24 mouse cellular contexts compared by ENCODE assay signal in the genomic region with DNA sequence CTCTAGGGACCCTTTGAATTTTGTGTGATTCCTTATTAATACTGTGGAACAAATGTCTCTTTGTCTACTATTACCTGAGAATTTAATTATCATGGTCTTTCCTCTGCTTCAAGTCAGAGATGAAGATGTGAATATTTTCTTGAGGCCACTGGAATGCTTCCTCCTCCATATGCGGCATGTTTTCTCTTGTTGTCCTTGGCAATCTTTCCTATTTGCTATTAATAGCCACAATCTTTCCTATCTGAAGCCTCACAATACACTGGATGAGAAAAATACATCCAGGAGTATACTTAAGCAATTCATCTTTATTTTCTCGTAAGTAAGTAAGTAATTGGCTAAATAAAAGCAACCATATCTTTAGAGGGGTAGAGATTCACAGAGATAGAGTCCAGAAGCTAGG.
"Had no signal": no experiment of that assay in that cellular context is flagged by ENCODE, and none has a peak within 500 bp of the region (broad histone marks: within the 10 kb centered on the region; RNA-seq: fewer than 3 reads in every experiment).

No protein-coding gene starts in this region.

- H3K4me1 ChIP-seq: embryonic facial prominence, embryonic 10.5 days; embryonic facial prominence, embryonic 12.5 days; embryonic facial prominence, embryonic 13.5 days; embryonic facial prominence, embryonic 15.5 days had no signal

- DNase-seq: cerebellum, adult 9-11 months; cerebellum, postnatal 25 days; cerebellum, postnatal 36 days; embryo, embryonic 11 days; forebrain, postnatal 0 days; gastrocnemius, adult 2 months; gastrocnemius, postnatal 10 days; gastrocnemius, postnatal 14 days; gastrocnemius, postnatal 25 days; gastrocnemius, postnatal 36 days; heart, adult 11 months; heart, adult 18-20 months; heart, adult 2 months had no signal

- H3K4me3 ChIP-seq: embryonic facial prominence, embryonic 10.5 days; embryonic facial prominence, embryonic 12.5 days; embryonic facial prominence, embryonic 13.5 days; embryonic facial prominence, embryonic 15.5 days; erythroblast, embryonic 14.5 days; forebrain, embryonic 10.5 days; forebrain, embryonic 12.5 days; forebrain, embryonic 13.5 days; forebrain, embryonic 15.5 days; gastrocnemius, adult 2 months; heart, adult 2 months had no signal

- H3K27ac ChIP-seq: embryonic facial prominence, embryonic 10.5 days; embryonic facial prominence, embryonic 12.5 days; embryonic facial prominence, embryonic 13.5 days; embryonic facial prominence, embryonic 15.5 days; forebrain, embryonic 10.5 days; forebrain, embryonic 12.5 days; forebrain, embryonic 13.5 days; forebrain, embryonic 15.5 days; gastrocnemius, adult 2 months; heart, adult 2 months had no signal

- H3K4me2 ChIP-seq: embryonic facial prominence, embryonic 12.5 days; embryonic facial prominence, embryonic 13.5 days; embryonic facial prominence, embryonic 15.5 days; forebrain, embryonic 12.5 days; forebrain, embryonic 13.5 days; forebrain, embryonic 15.5 days had no signal

- ATAC-seq: forebrain, embryonic 13.5 days; forebrain, embryonic 14.5 days; forebrain, embryonic 15.5 days; forebrain, embryonic 16.5 days; forebrain, postnatal 0 days had no signal

- H3K36me3 ChIP-seq: embryonic facial prominence, embryonic 10.5 days; embryonic facial prominence, embryonic 12.5 days; embryonic facial prominence, embryonic 13.5 days; embryonic facial prominence, embryonic 15.5 days; forebrain, embryonic 10.5 days; forebrain, embryonic 12.5 days; forebrain, embryonic 15.5 days had no signal

- H3K9ac ChIP-seq: embryonic facial prominence, embryonic 12.5 days; embryonic facial prominence, embryonic 13.5 days; embryonic facial prominence, embryonic 15.5 days; forebrain, embryonic 12.5 days; forebrain, embryonic 13.5 days; forebrain, embryonic 15.5 days; forebrain, postnatal 0 days had no signal

- H3K9me3 ChIP-seq: embryonic facial prominence, embryonic 10.5 days; embryonic facial prominence, embryonic 12.5 days; embryonic facial prominence, embryonic 13.5 days; embryonic facial prominence, embryonic 15.5 days; forebrain, embryonic 10.5 days; forebrain, embryonic 12.5 days; forebrain, embryonic 13.5 days; forebrain, embryonic 15.5 days had no signal

- H3K27me3 ChIP-seq: embryonic facial prominence, embryonic 12.5 days; embryonic facial prominence, embryonic 13.5 days; embryonic facial prominence, embryonic 15.5 days; forebrain, embryonic 12.5 days; forebrain, embryonic 13.5 days; forebrain, embryonic 15.5 days had no signal
